Mouse (Mus musculus): ENCODE data around the gene Sox30.

Sox30 gene

GRCm38 (mm10) chr11:45979946-45980892, at the start of gene Sox30:
Sox30 (plus strand) TSS chr11:45980310.
- no peak for DNase-seq (ENCODE audit: low read depth)

GRCm38 (mm10) chr11:45932771-45933170, 47.3 kb upstream of the Sox30 start:
- no peak for DNase-seq (ENCODE audit: low read depth)

GRCm38 (mm10) chr11:45937478-45937877, 42.6 kb upstream of the Sox30 start:
- DNase-seq (ENCODE audit: low read depth): no peak

- DNase-seq (ENCODE audit: low read depth): no peak
These were observed 41.2 kb upstream of the Sox30 start for GRCm38 (mm10) chr11:45938917-45939316.

- no peak for DNase-seq (ENCODE audit: low read depth)
These were observed 37.8 kb upstream of the Sox30 start for GRCm38 (mm10) chr11:45942281-45942680.

- DNase-seq (ENCODE audit: low read depth): no peak
These were observed 36.9 kb upstream of the Sox30 start for GRCm38 (mm10) chr11:45943108-45943705.

GRCm38 (mm10) chr11:45943891-45944642, 36.0 kb upstream of the Sox30 start:
- no peak for DNase-seq (ENCODE audit: low read depth)

- peak; percentile 87 for DNase-seq (ENCODE audit: low read depth)
These were observed 35.4 kb upstream of the Sox30 start, which contains the start of gene Lsm11 for GRCm38 (mm10) chr11:45944643-45945156. Lsm11 (minus strand) TSS chr11:45944935.

GRCm38 (mm10) chr11:45946796-45947195, 33.3 kb upstream of the Sox30 start:
- DNase-seq (ENCODE audit: low read depth): no peak

GRCm38 (mm10) chr11:45947491-45947890, 32.6 kb upstream of the Sox30 start:
- DNase-seq (ENCODE audit: low read depth): no peak

GRCm38 (mm10) chr11:45955127-45955627, 24.9 kb upstream of the Sox30 start, which contains the start of gene Thg1l:
Thg1l (minus strand) TSS chr11:45955494.
- DNase-seq (ENCODE audit: low read depth): peak; percentile 93

GRCm38 (mm10) chr11:45959598-45959997, 20.5 kb upstream of the Sox30 start:
- DNase-seq (ENCODE audit: low read depth): peak; percentile 41

- no peak for DNase-seq (ENCODE audit: low read depth)
These were observed 20.1 kb upstream of the Sox30 start for GRCm38 (mm10) chr11:45960003-45960402.

- no peak for DNase-seq (ENCODE audit: low read depth)
These were observed 13.2 kb upstream of the Sox30 start for GRCm38 (mm10) chr11:45966896-45967295.

- no peak for DNase-seq (ENCODE audit: low read depth)
These were observed 11.6 kb upstream of the Sox30 start for GRCm38 (mm10) chr11:45968466-45968865.

GRCm38 (mm10) chr11:45973635-45974034, 6.5 kb upstream of the Sox30 start:
- no peak for DNase-seq (ENCODE audit: low read depth)

- DNase-seq (ENCODE audit: low read depth): no peak
These were observed 5.6 kb upstream of the Sox30 start for GRCm38 (mm10) chr11:45974466-45974865.

GRCm38 (mm10) chr11:45976061-45976460, 4.0 kb upstream of the Sox30 start:
- DNase-seq (ENCODE audit: low read depth): no peak

GRCm38 (mm10) chr11:45980893-45981253, 763 bp downstream of the Sox30 start:
- DNase-seq (ENCODE audit: low read depth): no peak

GRCm38 (mm10) chr11:45991604-45992003, 11.5 kb downstream of the Sox30 start:
- DNase-seq (ENCODE audit: low read depth): no peak

GRCm38 (mm10) chr11:45992087-45992486, 12.0 kb downstream of the Sox30 start:
- no peak for DNase-seq (ENCODE audit: low read depth)

GRCm38 (mm10) chr11:46016061-46016460, 36.0 kb downstream of the Sox30 start:
- peak; percentile 25 for DNase-seq (ENCODE audit: low read depth)

Data from c-Kit-positive CD71-positive TER-119-negative erythroid progenitor cells, embryonic 14.5 days (primary cell).